Mouse (Mus musculus): Measurements from ENCODE around the gene Usf1. TPM values are rescaled to one million over a fixed set of nuclear protein-coding genes. Genes with fewer than 3 reads are reported as not detected.

Gene Usf1
- 1.1 TPM for polyA plus RNA-seq (2014; fragmentation: Illumina TruSeq; extraction: RNeasy Lipid Tissue Mini Kit (QIAGEN cat#74804))

GRCm38 (mm10) chr1:171410947-171411484, at the start of gene Usf1:
Usf1 (plus strand) TSS chr1:171411313.

GRCm38 (mm10) chr1:171369845-171370556, 41.1 kb upstream of the Usf1 start, which contains the start of gene Nectin4:
Nectin4 (plus strand) TSS chr1:171370099.

DNA sequence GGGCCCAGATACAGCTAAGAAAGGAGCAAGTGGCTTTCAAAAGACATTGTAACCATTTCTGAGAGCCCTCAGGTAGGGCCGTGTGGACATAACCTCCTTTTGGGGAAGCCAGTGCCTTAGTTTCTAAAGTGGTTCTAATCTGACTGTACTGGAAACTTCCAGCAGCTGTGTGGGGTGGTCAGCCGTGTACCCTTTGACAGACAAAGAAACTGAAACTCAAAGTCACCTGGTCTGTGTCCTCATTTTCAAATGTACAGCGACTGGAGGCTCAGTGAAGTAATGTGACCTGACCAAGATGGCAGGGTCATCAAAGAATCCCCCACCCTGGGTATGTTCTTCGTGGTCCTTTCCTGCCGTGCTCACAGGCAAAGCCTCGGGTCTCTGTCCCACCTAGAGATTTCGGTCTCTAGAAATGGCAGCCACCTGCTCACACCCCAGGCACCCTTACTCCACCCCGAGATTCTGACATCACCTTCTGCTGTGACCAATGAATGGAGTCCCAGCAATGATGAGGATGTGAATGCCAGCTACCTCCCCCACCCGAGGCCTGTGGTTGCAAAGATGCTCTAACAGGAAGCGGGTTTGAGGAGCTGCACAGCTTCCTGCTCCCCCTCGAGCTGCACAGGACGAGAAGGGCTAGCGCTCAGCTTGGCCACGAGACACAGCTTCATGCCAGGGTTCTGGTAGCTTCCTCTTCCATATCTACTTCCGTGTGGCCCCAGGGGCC, 22.6 kb upstream of the Usf1 start, which contains the start of gene Arhgap30:
Gene Arhgap30 (plus strand): TSS at position 579 of the 727 bp plus-strand sequence.

GRCm38 (mm10) chr1:171418660-171419059, 7.5 kb downstream of the Usf1 start, which contains the start of gene Tstd1:
Tstd1 (plus strand) TSS chr1:171418872.

DNA sequence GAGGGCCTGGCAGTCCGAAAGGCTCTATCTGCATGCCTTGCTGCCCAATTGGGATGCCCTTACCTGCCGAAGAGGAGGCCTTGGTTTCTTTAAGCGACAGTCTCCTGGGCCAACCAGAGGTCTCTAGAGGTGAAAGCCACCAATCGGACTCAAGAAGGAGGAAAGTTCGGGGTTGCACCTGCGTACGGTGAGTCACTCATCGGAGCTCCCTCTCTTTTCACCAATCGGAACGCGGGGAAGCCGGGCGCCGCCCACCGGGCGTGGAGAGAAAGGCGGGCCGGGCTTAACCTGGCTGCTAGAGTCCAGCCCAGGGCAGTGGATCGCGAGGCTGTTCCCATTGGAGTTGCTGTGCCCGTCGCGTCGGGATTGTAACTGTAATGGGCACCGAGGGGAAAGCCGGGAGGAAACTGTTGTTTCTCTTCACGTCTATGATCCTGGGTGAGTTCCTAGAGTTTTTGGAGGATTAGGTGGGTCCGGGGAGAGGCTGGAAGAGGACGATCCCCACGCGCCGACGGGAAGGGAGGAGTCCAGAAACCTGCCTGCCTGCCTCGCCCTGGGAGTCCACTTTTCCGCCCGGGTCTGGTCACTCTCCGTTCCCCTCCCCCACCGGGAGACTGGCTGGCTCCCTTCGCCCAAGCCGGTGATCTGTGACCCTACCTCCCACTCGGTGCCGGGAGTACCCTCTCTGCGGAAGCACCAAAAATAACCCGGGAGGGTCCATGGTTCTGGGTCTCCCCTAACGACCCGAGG, 26.3 kb downstream of the Usf1 start, which contains the start of gene F11r:
Gene F11r (plus strand): TSS at position 272 of the 750 bp plus-strand sequence.

Other genes starting within 250 kb of the Usf1 start
- 49.2 TPM for gene Pcp4l1, start 215.0 kb upstream of the Usf1 start, polyA plus RNA-seq (2014; fragmentation: Illumina TruSeq; extraction: RNeasy Lipid Tissue Mini Kit (QIAGEN cat#74804))
- gene Nr1i3, start 197.3 kb upstream of the Usf1 start, polyA plus RNA-seq (2014; fragmentation: Illumina TruSeq; extraction: RNeasy Lipid Tissue Mini Kit (QIAGEN cat#74804)) = not detected
- 4.0 TPM for gene Tomm40l, start 188.8 kb upstream of the Usf1 start, polyA plus RNA-seq (2014; fragmentation: Illumina TruSeq; extraction: RNeasy Lipid Tissue Mini Kit (QIAGEN cat#74804))
- not detected for gene Apoa2, start 186.3 kb upstream of the Usf1 start, polyA plus RNA-seq (2014; fragmentation: Illumina TruSeq; extraction: RNeasy Lipid Tissue Mini Kit (QIAGEN cat#74804))
- gene Fcer1g, start 176.9 kb upstream of the Usf1 start, polyA plus RNA-seq (2014; fragmentation: Illumina TruSeq; extraction: RNeasy Lipid Tissue Mini Kit (QIAGEN cat#74804)) = 46.0 TPM
- 5.0 TPM for gene Adamts4, start 160.9 kb upstream of the Usf1 start, polyA plus RNA-seq (2014; fragmentation: Illumina TruSeq; extraction: RNeasy Lipid Tissue Mini Kit (QIAGEN cat#74804))
- 37.5 TPM for gene Ndufs2, start 159.9 kb upstream of the Usf1 start, polyA plus RNA-seq (2014; fragmentation: Illumina TruSeq; extraction: RNeasy Lipid Tissue Mini Kit (QIAGEN cat#74804))
- 6.0 TPM for gene B4galt3, start 141.0 kb upstream of the Usf1 start, polyA plus RNA-seq (2014; fragmentation: Illumina TruSeq; extraction: RNeasy Lipid Tissue Mini Kit (QIAGEN cat#74804))
- gene Ppox, start 130.1 kb upstream of the Usf1 start, polyA plus RNA-seq (2014; fragmentation: Illumina TruSeq; extraction: RNeasy Lipid Tissue Mini Kit (QIAGEN cat#74804)) = 4.1 TPM
- 24.1 TPM for gene Usp21, start 123.3 kb upstream of the Usf1 start, polyA plus RNA-seq (2014; fragmentation: Illumina TruSeq; extraction: RNeasy Lipid Tissue Mini Kit (QIAGEN cat#74804))
- gene Ufc1, start 116.3 kb upstream of the Usf1 start, polyA plus RNA-seq (2014; fragmentation: Illumina TruSeq; extraction: RNeasy Lipid Tissue Mini Kit (QIAGEN cat#74804)) = 64.0 TPM
- gene Dedd, start 82.2 kb upstream of the Usf1 start, polyA plus RNA-seq (2014; fragmentation: Illumina TruSeq; extraction: RNeasy Lipid Tissue Mini Kit (QIAGEN cat#74804)) = 16.5 TPM
- gene Nit1, start 65.7 kb upstream of the Usf1 start, polyA plus RNA-seq (2014; fragmentation: Illumina TruSeq; extraction: RNeasy Lipid Tissue Mini Kit (QIAGEN cat#74804)) = 10.9 TPM
- 27.6 TPM for gene Pfdn2, start 65.6 kb upstream of the Usf1 start, polyA plus RNA-seq (2014; fragmentation: Illumina TruSeq; extraction: RNeasy Lipid Tissue Mini Kit (QIAGEN cat#74804))
- 0.40 TPM for gene Klhdc9, start 50.5 kb upstream of the Usf1 start, polyA plus RNA-seq (2014; fragmentation: Illumina TruSeq; extraction: RNeasy Lipid Tissue Mini Kit (QIAGEN cat#74804))
- 0.31 TPM for gene Nectin4, start 41.2 kb upstream of the Usf1 start, polyA plus RNA-seq (2014; fragmentation: Illumina TruSeq; extraction: RNeasy Lipid Tissue Mini Kit (QIAGEN cat#74804))
- gene Arhgap30, start 22.4 kb upstream of the Usf1 start, polyA plus RNA-seq (2014; fragmentation: Illumina TruSeq; extraction: RNeasy Lipid Tissue Mini Kit (QIAGEN cat#74804)) = 4.2 TPM
- gene Tstd1, start 7.6 kb downstream of the Usf1 start, polyA plus RNA-seq (2014; fragmentation: Illumina TruSeq; extraction: RNeasy Lipid Tissue Mini Kit (QIAGEN cat#74804)) = not detected
- 48.9 TPM for gene F11r, start 26.2 kb downstream of the Usf1 start, polyA plus RNA-seq (2014; fragmentation: Illumina TruSeq; extraction: RNeasy Lipid Tissue Mini Kit (QIAGEN cat#74804))
- gene Alyref2, start 92.2 kb downstream of the Usf1 start, polyA plus RNA-seq (2014; fragmentation: Illumina TruSeq; extraction: RNeasy Lipid Tissue Mini Kit (QIAGEN cat#74804)) = 2.9 TPM
- not detected for gene Itln1, start 124.0 kb downstream of the Usf1 start, polyA plus RNA-seq (2014; fragmentation: Illumina TruSeq; extraction: RNeasy Lipid Tissue Mini Kit (QIAGEN cat#74804))
- gene Cd244a, start 147.9 kb downstream of the Usf1 start, polyA plus RNA-seq (2014; fragmentation: Illumina TruSeq; extraction: RNeasy Lipid Tissue Mini Kit (QIAGEN cat#74804)) = 0.91 TPM
- 9.5 TPM for gene Ly9, start 196.1 kb downstream of the Usf1 start, polyA plus RNA-seq (2014; fragmentation: Illumina TruSeq; extraction: RNeasy Lipid Tissue Mini Kit (QIAGEN cat#74804))
- 6.9 TPM for gene Slamf7, start 241.7 kb downstream of the Usf1 start, polyA plus RNA-seq (2014; fragmentation: Illumina TruSeq; extraction: RNeasy Lipid Tissue Mini Kit (QIAGEN cat#74804))